Mouse (Mus musculus): ENCODE measurements around the gene Disp2.

GRCm38 (mm10) chr2:118761906-118762783, 17.4 kb upstream of the Disp2 start, which contains the start of gene Ccdc9b:
- TF ChIP-seq EP300 (IDR thresholded peaks at IDR 0.05), result peak; percentile 72
- no peak; the same call in 1 of the 2 replicates for TF ChIP-seq CTCF (IDR thresholded peaks at IDR 0.05)

All from lung, postnatal 0 days (tissue).